Mouse (Mus musculus) kidney, postnatal 0 days (tissue): ENCODE measurements around the gene Cd300lg. TPM values are rescaled to one million over a fixed set of nuclear protein-coding genes. Genes with fewer than 3 reads are reported as not detected.

Experiments
- ATAC-seq: fragments of 200-750 bp; cut with Nextera tagmentation; replicated peaks from 2 replicates; pipeline ENCODE4 v1.8.0; 2017; ENCODE audit warnings: low read depth, moderate number of reproducible peaks, moderate TSS enrichment, moderate library complexity; ENCODE audit not compliant: low FRiP score
- DNase-seq: peaks from one replicate; pipeline ENCODE4 v3.0.0-alpha.2; 2016; ENCODE audit warnings: low spot score
- H3K27ac ChIP-seq: fragments of 300-500 bp; sonication (generic); 2 replicates; pipeline ENCODE4 v1.5.1; 2014; ENCODE audit warnings: mild to moderate bottlenecking
- H3K27me3 ChIP-seq: fragments of 300-500 bp; sonication (generic); 2 replicates; pipeline ENCODE4 v1.6.1; 2014; ENCODE audit warnings: low read length, mixed read lengths; ENCODE audit not compliant: insufficient read depth
- H3K36me3 ChIP-seq: fragments of 300-500 bp; sonication (generic); 2 replicates; pipeline ENCODE4 v1.6.1; 2014; ENCODE audit warnings: low read length, mixed read lengths; ENCODE audit not compliant: insufficient read depth
- H3K4me1 ChIP-seq: fragments of 300-500 bp; sonication (generic); replicated peaks from 2 replicates; pipeline ENCODE4 v1.6.1; 2014; ENCODE audit warnings: antibody characterized with exemption, low read length, mixed read lengths; ENCODE audit not compliant: insufficient read depth
- H3K4me2 ChIP-seq: fragments of 300-500 bp; sonication (generic); 2 replicates; pipeline ENCODE4 v1.6.1; 2014; ENCODE audit warnings: mild to moderate bottlenecking, low read length, moderate library complexity, mixed read lengths
- H3K4me3 ChIP-seq: fragments of 300-500 bp; sonication (generic); replicated peaks from 2 replicates; pipeline ENCODE4 v1.5.1; 2014; ENCODE audit warnings: low read depth, low read length
- H3K9ac ChIP-seq: fragments of 300-500 bp; sonication (generic); 2 replicates; pipeline ENCODE4 v1.6.1; 2014; ENCODE audit warnings: low read depth, low read length
- H3K9me3 ChIP-seq: fragments of 300-500 bp; sonication (generic); replicated peaks from 2 replicates; pipeline ENCODE4 v1.6.1; 2016; ENCODE audit warnings: low read length, inconsistent platforms, mixed read lengths
- CTCF ChIP-seq: IDR thresholded peaks from 2 replicates; pipeline ENCODE4 v1.5.1; 2016; ENCODE audit warnings: antibody characterized with exemption, low read depth, mild to moderate bottlenecking, moderate library complexity
- WGBS: fragments of 180-500 bp; shearing (Covaris S2); extraction: QIAGEN DNeasy Blood & Tissue Kit; methylation state at CpG from one replicate; pipeline ENCODE4 v1.1.7; 2014; 5-methylcytosine and 5-hydroxymethylcytosine counted together
- polyA plus RNA-seq: library from polyadenylated mRNA; unstranded; fragments of >200 nt; fragmentation: Nextera tagmentation; extraction: Ambion mirVana; gene quantifications from 2 replicates; pipeline ENCODE4 v1.2.1, GENCODE M21; 2015

Gene Cd300lg
- polyA plus RNA-seq, 1 experiment from 2014 or later, result 2.8 TPM

DNA sequence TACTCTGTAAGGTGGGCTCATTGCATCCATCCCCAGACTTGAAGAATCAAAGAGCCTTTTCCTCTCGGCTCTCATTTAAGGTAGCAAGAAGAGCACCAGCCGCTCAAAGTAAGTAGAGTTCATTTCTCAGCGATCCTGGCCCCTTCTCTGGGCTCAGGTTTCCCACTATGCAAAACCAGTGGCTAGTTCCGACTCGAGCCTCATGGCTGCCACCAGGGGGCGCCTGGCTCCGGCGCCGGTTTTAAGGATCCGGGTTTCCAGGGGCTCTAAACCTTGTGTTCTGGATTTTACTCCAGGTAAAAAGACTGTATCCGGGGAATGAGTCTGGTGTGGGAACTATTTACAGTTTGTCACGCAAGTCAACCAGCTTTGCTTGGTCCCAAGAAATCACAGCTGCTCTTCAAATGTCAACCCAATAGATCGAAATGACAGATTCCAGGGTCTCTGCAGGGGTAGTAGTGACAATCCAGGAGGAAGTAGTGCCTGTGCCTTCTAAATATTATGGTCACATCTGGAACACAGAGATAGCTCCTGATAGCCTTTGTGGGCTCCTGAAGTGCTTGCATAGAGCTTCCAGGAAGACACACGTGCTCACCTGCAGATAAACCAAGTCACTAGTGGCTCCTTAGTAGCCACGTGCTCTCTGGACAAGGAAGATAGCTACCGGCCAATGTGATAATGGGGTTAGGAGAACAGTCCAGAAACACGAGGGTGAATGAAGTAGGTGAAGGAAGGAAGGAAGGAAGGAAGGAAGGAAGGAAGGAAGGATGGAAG is 61.4 kb downstream of the Cd300lg start:
- no peaks in the 10 kb centered on the region for H3K9me3 ChIP-seq
- no peak overlapping the region for H3K27ac ChIP-seq
- no peak overlapping the region for H3K9ac ChIP-seq
- DNase-seq (peak; percentile 87), ATAC-seq (no peak)
- H3K4me3 ChIP-seq, result no peak overlapping the region
- WGBS, result 19% methylated on average over 17 of the region's 17 CpGs
- H3K4me2 ChIP-seq, result 0 out of 2 replicates have a peak overlapping the region, but pooled peaks have one; percentile 13
- 0 out of 2 replicates have a peak, but pooled peaks cover 3% of the 10 kb centered on the region for H3K4me1 ChIP-seq
- no peaks in the 10 kb centered on the region for H3K36me3 ChIP-seq
- peaks cover 29% of the 10 kb centered on the region for H3K27me3 ChIP-seq
- peak; percentile 92 for TF ChIP-seq CTCF

Other genes with a start within 250 kb of the Cd300lg start
- 13.9 and 14.3 TPM in 2 replicates for gene Meox1, start 147.1 kb upstream of the Cd300lg start, polyA plus RNA-seq
- 1.6 and 1.8 TPM in 2 replicates for gene Sost, start 74.5 kb upstream of the Cd300lg start, polyA plus RNA-seq
- not detected in 2 replicates for gene Cfap97d1, start 57.2 kb upstream of the Cd300lg start, polyA plus RNA-seq
- gene Dusp3, start 54.5 kb upstream of the Cd300lg start, polyA plus RNA-seq, result 51.7 and 57.9 TPM in 2 replicates
- gene Mpp3, start 13.0 kb upstream of the Cd300lg start, polyA plus RNA-seq, result 3.5 and 4.2 TPM in 2 replicates
- 8.8 and 9.3 TPM in 2 replicates for gene Mpp2, start 47.0 kb downstream of the Cd300lg start, polyA plus RNA-seq
- gene Ppy, start 59.8 kb downstream of the Cd300lg start, polyA plus RNA-seq, result not detected in 2 replicates
- not detected in 2 replicates for gene Pyy, start 66.3 kb downstream of the Cd300lg start, polyA plus RNA-seq
- gene Nags, start 104.0 kb downstream of the Cd300lg start, polyA plus RNA-seq, result not detected in 2 replicates
- 25.0 and 28.6 TPM in 2 replicates for gene Tmem101, start 114.9 kb downstream of the Cd300lg start, polyA plus RNA-seq
- gene Lsm12, start 143.8 kb downstream of the Cd300lg start, polyA plus RNA-seq, result 111 and 123 TPM in 2 replicates
- gene G6pc3, start 148.1 kb downstream of the Cd300lg start, polyA plus RNA-seq, result 41.4 and 43.6 TPM in 2 replicates
- gene Hdac5, start 188.7 kb downstream of the Cd300lg start, polyA plus RNA-seq, result 38.1 and 39.3 TPM in 2 replicates
- gene BC030867, start 207.4 kb downstream of the Cd300lg start, polyA plus RNA-seq, result 6.3 and 9.2 TPM in 2 replicates
- 0.09 TPM in 1 of 2 replicates, not detected in the other for gene Asb16, start 227.2 kb downstream of the Cd300lg start, polyA plus RNA-seq
- 46.1 and 49.1 TPM in 2 replicates for gene Tmub2, start 243.4 kb downstream of the Cd300lg start, polyA plus RNA-seq